Mouse (Mus musculus) hindlimb bud, embryonic 11.5 days (tissue): ENCODE measurements around the gene Qars.
A peak's percentile ranks its signal among the peaks of the same experiment; 100 is the strongest.

Source experiments
- DNase-seq: peaks from one replicate; pipeline ENCODE4 v3.0.0-alpha.2; 2012; ENCODE audit warnings: low read depth, low spot score; ENCODE audit errors: extremely low spot score

The Qars gene

GRCm38 (mm10) chr9:108507619-108508434 is at the start of gene Qars:
Qars (plus strand) TSS chr9:108507706.
- peak; percentile 91 for DNase-seq

GRCm38 (mm10) chr9:108459939-108460318 is 47.6 kb upstream of the Qars start:
- no peak for DNase-seq

GRCm38 (mm10) chr9:108460319-108461178 is 47.0 kb upstream of the Qars start, which contains the start of gene Ccdc71:
Ccdc71 (plus strand) TSS chr9:108460527.
- peak; percentile 58 for DNase-seq

- DNase-seq = no peak
Measured at GRCm38 (mm10) chr9:108461181-108461631, 46.3 kb upstream of the Qars start, which contains the start of gene Klhdc8b. Klhdc8b (minus strand) TSS chr9:108461581.

- DNase-seq = no peak
Measured at GRCm38 (mm10) chr9:108461675-108462074, 45.8 kb upstream of the Qars start.

GRCm38 (mm10) chr9:108462192-108462591 is 45.3 kb upstream of the Qars start:
- DNase-seq = no peak

- no peak for DNase-seq
Measured at GRCm38 (mm10) chr9:108463713-108464112, 43.8 kb upstream of the Qars start.

- DNase-seq = no peak
Measured at GRCm38 (mm10) chr9:108466219-108466618, 41.3 kb upstream of the Qars start.

GRCm38 (mm10) chr9:108469430-108469829 is 38.1 kb upstream of the Qars start:
- DNase-seq = no peak

GRCm38 (mm10) chr9:108469845-108470244 is 37.7 kb upstream of the Qars start:
- no peak for DNase-seq

- DNase-seq = no peak
Measured at GRCm38 (mm10) chr9:108474528-108474927, 33.0 kb upstream of the Qars start.

- DNase-seq = peak; percentile 68
Measured at GRCm38 (mm10) chr9:108478638-108479156, 28.8 kb upstream of the Qars start.

GRCm38 (mm10) chr9:108479241-108479640 is 28.3 kb upstream of the Qars start:
- DNase-seq = no peak

- peak; percentile 89 for DNase-seq
Measured at GRCm38 (mm10) chr9:108479721-108480351, 27.7 kb upstream of the Qars start, which contains the start of gene Lamb2. Lamb2 (plus strand) TSS chr9:108479736.

GRCm38 (mm10) chr9:108480813-108481519 is 26.5 kb upstream of the Qars start:
- DNase-seq = no peak

- no peak for DNase-seq
Measured at GRCm38 (mm10) chr9:108481520-108482210, 25.8 kb upstream of the Qars start.

GRCm38 (mm10) chr9:108483051-108483790 is 24.3 kb upstream of the Qars start:
- DNase-seq = no peak

GRCm38 (mm10) chr9:108484021-108484420 is 23.5 kb upstream of the Qars start:
- DNase-seq = no peak

- no peak for DNase-seq
Measured at GRCm38 (mm10) chr9:108485301-108485875, 22.1 kb upstream of the Qars start.
